Mouse (Mus musculus): Measurements from ENCODE around the gene Baiap2.

Gene Baiap2

DNA sequence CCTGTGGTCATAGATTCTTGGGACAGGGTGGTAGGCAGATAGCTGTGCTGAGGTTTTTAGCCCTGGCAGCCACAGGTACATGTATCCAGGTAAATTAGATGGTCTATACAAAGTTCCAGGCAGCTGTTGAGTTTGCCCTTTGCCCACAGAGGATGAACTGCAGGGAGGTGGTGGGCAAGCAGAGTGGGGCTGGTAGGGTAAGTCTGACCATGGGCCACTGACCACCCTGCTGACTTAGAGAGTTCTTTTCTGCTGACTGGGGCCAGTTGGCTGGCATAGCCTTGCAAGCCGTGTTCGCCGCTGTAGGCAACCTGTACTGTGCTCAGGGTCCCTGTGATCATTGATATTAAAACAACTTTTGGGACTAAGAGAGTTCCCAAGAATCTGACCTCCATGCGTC lies 36.1 kb downstream of the Baiap2 start:
- no peak for DNase-seq (ENCODE audit: low spot score)

DNA sequence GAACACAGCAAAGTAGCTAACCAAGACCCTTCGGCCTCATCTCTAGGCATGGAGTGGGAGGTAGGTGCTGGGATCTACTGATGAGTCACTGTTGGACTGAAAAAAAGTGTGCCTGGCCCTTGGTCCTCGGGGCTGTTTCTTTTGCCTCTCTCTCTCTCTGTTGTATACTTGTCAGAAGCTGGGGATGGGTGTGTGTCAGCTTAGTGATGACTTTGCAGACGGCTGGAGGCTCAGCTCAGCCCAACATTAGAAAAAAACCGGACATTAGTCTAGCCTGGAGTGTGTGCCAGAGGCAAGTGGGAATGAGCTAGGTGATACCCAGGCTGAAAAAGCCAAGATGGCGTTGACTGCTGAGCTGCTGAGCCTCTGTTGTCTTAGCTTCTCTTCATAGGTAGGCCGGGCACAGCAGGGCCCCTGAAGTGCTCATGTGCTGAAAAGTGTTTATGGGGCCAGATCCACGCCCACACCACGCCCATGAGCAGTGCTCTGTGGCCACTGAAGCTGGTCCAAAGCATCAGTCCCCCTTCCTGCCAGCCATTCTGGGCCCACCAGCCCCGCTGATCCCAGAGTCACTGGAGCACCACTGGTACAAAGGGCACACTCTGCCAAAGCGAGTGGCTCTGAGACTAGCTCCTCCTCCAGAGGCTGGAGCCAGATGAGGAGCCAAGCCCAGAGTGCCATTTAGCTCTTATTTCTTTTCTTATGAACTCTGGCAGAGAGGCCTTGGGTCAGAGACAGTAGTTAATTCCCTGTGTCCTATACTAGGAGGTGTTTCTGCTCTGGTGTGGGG lies 37.2 kb downstream of the Baiap2 start:
- DNase-seq (ENCODE audit: low spot score), result no peak

DNA sequence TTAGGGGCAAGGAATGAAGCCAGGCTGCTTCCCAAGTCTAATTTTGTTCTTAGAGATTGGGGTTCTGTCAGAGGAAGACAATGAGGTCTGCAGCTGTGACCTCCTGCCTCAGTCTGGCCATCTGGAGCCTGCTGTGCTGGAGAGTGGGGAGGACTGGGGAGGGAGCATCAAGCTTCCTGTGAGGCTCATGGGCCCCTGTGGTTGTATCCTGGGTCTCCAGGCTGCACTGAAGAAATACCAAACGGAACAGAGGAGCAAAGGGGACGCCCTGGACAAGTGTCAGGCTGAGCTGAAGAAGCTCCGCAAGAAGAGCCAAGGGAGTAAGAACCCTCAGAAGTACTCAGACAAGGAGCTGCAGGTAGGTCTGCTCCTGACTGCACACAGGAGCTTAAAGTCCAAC lies 39.2 kb downstream of the Baiap2 start:
- DNase-seq (ENCODE audit: low spot score), result no peak

DNA sequence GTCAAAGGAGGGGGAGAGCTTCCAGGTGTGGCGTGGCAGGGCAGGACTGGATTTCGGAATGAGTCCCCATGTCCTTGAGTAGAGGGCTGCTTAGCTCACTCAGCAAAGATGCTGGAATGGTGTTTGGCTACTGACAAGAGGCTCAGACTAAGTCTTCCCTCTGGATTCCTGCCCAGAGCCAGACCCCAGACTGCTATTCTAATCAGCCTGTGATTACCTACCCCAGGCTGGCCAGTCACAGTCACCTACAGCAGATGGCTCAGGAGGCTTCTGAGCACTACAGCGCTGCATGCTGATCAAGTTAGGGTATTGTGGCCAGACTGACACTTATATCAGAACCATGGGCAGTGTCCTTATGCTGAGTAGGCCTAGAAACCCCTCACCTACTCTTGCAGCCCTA lies 39.7 kb downstream of the Baiap2 start:
- no peak for DNase-seq (ENCODE audit: low spot score)

DNA sequence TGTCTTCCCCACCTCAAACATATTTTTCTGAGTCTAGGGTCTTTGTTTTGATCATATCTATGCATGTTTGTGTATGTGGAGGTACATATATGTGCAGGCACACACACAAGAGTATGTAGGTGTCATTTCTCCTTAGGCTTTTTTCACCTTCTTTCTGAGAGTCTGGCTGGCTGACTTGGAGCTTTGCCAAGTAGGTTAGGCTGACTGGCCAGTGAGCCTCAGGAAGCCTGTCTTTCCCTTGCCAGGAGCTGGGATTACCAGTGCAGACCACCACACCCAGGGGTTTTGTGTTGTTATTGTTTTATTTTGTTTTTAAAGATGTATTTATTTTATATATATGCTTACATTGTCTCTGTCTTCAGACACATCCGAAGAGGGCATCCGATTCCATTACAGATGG lies 40.6 kb downstream of the Baiap2 start:
- no peak for DNase-seq (ENCODE audit: low spot score)

DNA sequence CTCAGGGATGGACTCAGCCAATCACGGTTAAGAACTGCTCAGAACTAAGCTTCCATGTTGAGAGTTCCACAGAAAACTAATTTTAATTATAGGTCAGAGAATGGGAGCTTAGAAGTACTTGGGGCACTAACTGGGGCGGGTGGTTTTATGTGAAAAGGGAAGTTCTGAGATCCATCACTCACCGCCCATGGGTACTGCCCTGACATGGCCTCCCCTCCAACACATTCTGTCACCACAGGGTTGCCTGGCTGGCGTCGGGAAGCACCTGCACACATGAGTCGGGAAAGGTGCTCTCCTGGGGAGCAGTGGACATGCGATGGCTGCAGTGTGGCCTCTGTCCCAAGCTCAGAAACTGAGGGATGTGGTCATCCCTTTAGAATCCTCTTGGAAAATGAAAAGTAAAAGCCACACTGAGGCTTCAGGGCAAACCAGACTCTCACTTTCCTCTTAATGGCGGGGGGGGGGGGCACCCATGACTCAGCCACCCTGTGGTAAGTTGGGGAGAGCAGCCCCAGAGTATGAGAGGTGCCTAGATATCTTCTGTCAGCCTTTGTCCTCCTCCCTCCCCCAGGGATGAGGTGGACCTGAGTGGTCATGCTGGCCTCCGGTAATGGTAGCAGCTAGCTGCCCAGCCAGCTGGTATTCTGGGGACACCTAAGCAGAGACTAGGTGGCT lies 44.3 kb downstream of the Baiap2 start:
- DNase-seq (ENCODE audit: low spot score), result no peak

DNA sequence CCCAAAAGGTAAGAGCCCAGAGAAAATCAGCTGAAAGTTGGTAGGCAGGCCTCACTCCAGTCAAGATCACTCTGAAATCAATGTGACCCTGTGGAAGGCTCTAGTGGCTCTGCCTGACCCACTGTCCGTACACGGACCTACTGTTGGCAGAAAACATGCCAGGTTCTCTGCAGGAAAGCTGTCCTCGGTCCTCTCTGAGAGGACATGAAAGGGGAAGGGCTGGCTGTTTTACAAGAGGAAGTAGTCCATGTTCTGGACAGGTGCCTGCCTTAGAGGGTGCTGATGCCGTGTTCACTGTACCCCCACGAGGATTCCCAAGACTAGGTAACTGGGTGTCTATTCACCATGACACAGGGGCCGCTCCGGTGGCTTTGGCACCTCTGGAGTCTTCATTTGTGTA lies 45.3 kb downstream of the Baiap2 start:
- no peak for DNase-seq (ENCODE audit: low spot score)

DNA sequence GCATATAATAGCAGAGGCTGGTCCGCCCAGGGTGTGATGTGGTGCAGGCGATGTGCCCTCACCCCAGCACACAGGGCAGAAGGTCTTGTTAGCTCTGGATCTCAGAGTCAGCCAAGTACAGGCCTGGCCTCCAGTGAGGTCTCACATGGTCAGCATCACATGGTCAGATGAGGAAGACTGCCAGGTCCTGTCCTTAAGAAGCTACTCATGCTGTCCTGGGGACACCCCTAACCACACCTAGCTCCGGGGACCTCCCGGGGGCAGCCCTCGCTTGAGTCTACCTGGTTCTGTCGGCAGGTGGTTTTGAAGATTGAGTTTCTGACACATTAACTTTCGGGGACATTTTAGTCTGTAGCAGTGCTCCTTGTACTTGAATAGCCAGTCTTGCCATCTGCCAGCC lies 45.8 kb downstream of the Baiap2 start:
- DNase-seq (ENCODE audit: low spot score), result no peak

DNA sequence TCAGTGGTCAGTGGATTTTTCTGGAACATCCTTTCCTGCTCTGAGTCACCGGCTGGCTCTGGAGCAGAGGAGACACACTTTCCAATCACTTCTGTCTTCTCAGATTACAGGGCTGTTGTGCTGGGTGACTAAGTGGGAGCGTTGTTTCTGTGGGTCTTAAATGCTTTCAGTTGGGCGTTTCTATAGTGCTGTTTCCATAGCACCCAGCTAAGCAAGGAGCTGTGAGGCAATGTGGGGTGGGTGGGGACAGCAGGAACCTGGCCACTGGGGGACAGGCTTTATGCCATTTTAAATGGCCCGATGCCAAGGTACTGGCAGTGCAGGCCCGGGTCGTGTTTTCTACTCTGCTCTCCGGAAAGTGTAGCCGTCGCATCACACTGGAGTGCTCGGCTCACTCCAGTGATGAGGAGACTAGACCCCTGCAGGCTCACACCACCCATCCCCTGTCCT lies 46.6 kb downstream of the Baiap2 start:
- peak; percentile 40 for DNase-seq (ENCODE audit: low spot score)

DNA sequence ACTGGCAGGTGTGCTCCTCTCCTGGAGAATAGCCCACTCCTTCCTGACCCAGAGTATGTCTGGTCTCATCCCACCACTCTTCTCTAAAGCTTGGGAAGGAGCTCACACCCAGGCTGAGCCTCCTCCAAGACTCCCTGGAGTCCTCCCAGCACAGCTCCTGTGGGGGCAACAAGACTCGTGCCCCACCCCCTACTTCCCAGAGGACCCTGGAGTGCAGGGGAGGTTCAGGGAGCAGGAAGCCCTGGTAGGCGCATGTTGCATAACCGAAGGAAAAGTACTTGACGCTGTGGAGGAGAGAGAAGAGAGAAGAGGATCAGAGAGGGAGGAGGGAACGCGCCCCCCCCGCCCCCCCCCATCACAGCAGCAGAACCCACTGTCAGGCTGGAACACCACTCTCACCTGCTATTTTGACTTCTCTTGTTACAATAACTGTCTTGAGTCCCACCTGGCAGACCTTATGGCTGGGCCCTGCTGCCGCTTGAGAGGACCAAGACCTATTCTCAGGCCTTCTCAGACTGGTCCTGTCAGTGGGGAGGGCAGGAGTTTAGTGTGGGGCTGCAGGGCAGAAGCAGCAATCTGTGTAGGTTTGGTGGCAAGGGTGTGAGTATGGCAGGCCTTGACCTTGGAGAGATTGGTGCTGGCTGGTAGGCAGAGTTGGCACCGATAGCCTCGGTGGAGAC lies 48.2 kb downstream of the Baiap2 start:
- DNase-seq (ENCODE audit: low spot score), result no peak

DNA sequence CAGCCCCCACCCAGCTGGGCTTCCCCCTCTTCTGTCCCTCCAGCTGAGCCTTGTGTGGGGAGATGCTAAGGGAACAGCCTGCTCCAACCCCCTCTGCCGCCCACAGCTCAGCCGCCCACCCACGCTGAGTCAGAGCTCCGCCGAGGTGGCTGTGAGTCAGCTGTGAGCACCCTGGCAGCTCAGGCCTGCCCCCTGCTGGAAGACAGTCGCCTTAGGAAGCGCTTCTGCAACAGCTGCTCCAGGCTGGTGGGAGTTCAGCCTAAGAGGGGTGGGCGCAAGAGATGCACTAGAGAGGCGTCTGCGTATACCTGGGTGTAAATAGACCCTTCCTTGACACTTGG lies 48.7 kb downstream of the Baiap2 start:
- DNase-seq (ENCODE audit: low spot score), result peak; percentile 96

DNA sequence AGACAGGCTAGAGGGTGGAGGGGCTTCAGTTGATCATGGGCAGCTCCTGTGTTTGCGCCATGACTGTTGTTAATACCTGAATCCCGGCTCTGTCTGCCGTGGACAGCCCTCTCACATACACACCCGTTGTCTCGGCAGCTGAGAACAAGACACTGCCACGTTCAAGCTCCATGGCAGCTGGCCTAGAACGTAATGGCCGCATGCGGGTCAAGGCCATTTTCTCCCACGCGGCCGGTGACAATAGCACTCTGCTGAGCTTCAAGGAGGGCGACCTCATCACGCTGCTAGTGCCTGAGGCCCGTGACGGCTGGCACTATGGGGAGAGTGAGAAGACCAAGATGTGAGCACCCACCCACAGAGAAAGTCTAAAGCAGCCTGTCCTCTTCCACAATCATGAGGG lies 54.8 kb downstream of the Baiap2 start:
- DNase-seq (ENCODE audit: low spot score), result no peak

DNA sequence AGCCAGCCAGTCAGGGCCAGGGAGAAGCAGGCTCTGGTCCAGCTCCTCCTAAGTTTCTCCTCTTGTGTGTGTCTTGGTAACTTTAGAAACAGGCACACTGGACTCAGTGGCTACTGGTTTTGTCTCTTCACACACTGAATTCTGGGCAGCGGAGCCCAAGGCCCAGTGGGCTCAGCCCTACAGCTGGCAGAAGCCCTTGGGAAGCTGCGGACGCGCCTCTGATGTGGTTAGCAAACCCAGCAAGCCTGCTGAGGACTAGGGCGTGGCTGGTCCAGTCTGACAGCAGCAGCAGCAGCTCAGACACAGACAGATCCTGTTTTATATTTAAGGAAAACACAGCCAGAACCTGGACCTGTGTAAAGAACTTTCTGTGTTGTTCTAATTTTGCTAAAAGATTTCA lies 59.5 kb downstream of the Baiap2 start:
- DNase-seq (ENCODE audit: low spot score), result no peak

DNA sequence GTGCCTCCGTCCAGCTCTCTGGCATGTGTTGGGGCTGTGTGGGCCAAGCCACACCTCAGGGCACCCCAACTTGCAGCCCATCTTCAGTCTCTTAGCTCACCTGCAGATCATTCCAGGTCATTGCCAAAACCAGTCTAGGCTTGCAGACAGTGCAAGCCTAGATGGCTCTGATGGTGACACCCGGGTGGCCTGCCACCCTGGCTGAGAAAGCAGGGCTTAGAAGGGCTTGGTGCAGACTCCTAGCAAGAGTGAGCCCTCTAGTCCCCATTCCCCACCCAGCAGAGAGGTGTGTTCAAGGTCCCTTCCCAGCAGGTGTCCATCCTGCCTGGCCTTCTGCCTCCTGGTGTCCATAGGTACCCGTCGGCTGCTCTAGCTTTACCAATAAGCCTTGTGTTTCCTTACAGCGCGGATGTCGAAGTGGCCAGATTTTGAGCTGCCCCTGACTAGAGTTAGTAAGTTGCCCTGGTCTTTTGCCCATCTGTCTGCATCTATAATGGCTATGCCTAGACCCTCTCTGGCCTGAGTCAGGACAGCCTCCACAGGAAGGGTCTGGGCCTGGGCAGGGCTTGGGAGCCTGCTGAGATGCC lies 60.2 kb downstream of the Baiap2 start:
- DNase-seq (ENCODE audit: low spot score), result no peak

DNA sequence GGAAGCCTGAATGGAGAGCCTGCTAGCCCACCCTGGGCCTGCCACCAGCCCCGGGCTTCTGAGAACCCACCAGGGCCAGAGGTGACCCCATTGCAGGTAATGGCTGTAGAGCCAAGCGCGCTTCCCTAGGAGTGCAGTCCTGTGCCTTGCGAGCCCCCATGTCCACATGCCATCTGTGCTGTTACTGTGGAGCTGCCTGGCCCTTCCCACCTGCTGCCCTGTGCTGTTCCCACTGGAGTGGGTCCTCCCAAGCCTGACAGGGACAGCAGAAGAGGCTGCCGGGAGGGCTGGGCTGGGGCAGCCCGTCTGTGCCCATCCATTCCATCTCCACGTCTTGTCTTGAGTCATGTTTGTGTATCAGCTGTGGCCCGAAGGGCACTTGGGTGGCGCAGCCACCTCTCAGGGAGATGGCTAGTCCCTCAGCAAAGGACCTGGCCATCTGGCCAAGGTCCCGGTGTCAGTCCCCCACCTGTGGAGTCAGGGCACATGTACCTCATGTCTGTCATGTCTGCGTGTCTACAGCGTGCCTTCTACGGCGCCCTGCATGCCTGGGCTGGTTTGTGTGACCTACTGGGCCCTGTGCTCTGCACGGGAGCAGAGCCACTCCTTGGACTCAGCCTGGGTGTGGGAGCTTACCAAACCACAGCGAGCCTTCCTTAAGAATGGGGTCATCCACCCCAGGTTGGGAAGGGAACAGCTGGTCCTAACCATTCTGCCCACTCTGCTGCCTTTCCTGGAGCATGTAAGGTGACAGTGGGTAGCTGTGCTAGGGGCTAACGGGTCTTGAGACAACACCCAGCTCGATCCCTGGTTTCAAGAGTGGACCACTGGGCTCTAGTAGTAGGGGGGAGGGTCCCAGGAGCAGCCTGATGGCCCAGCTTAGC lies 63.1 kb downstream of the Baiap2 start:
- DNase-seq (ENCODE audit: low spot score), result no peak

DNA sequence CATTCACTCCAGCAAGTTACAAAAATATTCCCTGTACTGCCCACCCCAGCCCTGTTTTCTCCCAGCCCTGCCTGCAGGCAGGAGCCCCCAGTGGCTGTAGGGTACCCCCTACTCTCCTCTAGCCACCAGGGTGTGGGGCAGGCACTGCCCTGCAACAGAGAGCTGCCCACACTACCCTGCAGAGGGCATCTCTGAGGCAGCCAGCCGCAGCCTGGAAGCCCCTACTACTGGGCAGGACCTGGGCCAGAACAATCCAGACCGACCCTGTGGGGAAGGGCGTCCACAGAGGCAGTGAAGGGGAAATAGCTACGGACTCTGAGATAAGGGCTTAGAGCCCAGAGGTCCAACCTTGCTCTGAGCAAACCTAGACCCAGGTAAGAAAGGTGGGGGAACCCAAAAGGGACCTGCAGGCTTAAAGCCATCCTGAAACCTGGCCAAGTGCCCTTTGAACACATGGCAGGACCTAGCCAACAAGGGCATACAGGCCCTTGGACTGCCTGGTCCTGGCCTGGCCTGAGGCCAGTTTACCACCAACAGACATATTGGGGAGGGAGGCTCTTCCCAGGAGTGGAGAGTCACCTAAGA lies 65.0 kb downstream of the Baiap2 start:
- no peak for DNase-seq (ENCODE audit: low spot score)

DNA sequence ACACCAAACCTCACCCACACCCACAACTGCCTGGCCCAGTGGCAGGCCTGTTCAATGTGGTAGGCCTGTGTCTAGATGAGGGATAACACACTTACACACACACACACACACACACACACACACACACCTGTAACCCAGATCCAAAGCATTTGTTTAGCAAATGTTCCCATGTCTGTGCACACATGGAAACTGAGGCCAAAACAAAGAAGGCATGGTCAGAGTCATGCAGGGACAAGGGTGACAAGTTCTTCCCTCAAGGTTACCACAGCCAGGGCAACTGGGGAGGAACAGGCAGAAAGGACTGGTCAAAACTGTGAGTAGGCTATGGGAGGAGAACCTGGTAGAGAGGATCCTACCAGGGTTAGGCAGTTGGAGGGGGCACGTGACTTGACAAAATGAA lies 65.9 kb downstream of the Baiap2 start:
- no peak for DNase-seq (ENCODE audit: low spot score)

DNA sequence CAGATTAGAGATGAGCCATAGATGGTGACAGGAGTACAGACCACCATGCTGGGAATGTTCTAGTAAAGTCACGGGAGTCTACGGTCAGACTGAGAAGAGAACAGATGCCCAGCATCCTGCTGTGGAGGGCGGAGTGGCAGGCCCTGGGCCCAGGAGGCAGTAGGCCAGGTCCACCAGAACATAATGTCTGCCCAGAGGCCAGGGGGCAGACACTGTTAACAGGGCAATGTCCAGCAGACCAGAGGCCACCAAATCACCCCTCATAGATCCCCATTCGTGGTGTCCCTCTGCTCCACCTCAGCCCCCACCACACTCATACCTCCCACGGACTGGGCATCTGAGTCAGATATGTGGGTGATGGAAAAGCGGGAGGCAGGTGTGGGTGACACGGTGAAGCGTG lies 66.4 kb downstream of the Baiap2 start:
- no peak for DNase-seq (ENCODE audit: low spot score)

DNA sequence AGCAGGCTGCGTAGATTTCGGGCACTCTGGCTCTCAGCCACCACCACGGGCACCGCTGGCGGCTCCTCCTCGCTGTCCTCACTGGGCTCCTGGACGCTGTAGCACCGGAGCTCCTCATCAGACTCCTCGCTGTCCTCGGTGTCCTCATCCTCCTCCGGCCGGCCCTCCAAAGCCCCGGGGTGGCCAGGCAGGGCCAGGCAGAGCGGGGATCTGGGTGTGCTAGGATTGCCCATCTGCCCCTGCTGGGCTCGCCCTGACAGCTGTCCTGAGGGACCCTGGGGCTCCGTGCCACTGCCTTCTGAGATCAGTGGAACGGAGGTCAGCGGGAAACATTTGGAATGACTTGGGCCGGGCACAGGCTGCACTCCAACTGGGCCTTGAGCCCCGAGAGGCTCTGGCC lies 67.4 kb downstream of the Baiap2 start:
- no peak for DNase-seq (ENCODE audit: low spot score)

DNA sequence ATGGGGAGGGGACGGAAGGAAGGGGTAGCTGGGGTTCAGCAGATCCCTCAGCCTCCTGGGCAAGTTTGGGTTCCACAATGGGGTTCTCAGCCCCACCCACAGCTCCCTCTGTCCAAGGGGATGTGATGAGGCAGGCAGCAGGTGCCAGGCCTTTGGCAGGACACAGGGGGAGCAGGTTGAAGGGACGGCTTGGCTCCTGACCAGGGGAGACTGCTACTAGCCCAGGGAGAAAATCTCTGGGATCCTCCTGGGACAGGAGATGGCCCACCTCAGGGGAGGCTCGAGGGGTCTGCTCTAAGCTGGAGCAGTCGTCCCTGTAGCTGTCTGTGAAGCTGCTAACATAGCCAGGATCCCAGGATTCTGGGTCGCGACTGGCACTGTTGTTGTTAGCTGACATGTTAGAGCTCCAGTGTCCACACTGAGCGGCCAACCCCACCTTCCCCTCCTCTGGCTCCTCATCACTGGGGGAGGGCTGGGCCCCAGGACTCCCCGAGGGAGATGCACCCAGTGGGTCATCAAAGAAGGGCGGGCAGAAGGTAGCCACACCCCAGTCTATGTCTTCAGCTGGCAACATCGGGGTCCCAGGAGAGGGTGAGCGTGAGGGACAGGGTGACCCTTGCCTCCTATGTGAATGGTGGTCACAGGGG lies 68.7 kb downstream of the Baiap2 start:
- DNase-seq (ENCODE audit: low spot score), result no peak

All from retina, embryonic 14.5 days (tissue).